Mouse (Mus musculus) cerebellum, adult 18-20 months (tissue): ENCODE results near the gene Cyth2.

Experiments used
- DNase-seq, 2 experiments: peaks; one replicate each; pipeline ENCODE4 v3.0.0; 2021

The Cyth2 gene

GRCm38 (mm10) chr7:45812921-45813320 is 1.5 kb downstream of the Cyth2 start:
- peak in 1 of 2 experiments; percentile 16 for DNase-seq

GRCm38 (mm10) chr7:45809276-45810075 is 4.9 kb downstream of the Cyth2 start:
- DNase-seq: peak; percentile 38 to 44

- DNase-seq: no peak
These were observed 5.9 kb downstream of the Cyth2 start for GRCm38 (mm10) chr7:45808471-45808870.

GRCm38 (mm10) chr7:45805941-45806340 is 8.4 kb downstream of the Cyth2 start:
- no peak for DNase-seq

GRCm38 (mm10) chr7:45802551-45802950 is 11.8 kb downstream of the Cyth2 start:
- DNase-seq: no peak

- peak; percentile 91 to 96 for DNase-seq
These were observed 13.0 kb downstream of the Cyth2 start for GRCm38 (mm10) chr7:45801348-45801747.

- peak in 1 of 2 experiments; percentile 23 for DNase-seq
These were observed 13.7 kb downstream of the Cyth2 start for GRCm38 (mm10) chr7:45800546-45801204.

GRCm38 (mm10) chr7:45800001-45800400 is 14.4 kb downstream of the Cyth2 start:
- no peak for DNase-seq

- DNase-seq: peak in 1 of 2 experiments; percentile 9
These were observed 15.4 kb downstream of the Cyth2 start for GRCm38 (mm10) chr7:45798931-45799330.

- DNase-seq: peak; percentile 41 to 45
These were observed 15.9 kb downstream of the Cyth2 start for GRCm38 (mm10) chr7:45798511-45798836.

- DNase-seq: peak in 1 of 2 experiments; percentile 22
These were observed 16.5 kb downstream of the Cyth2 start for GRCm38 (mm10) chr7:45797661-45798510.

GRCm38 (mm10) chr7:45796950-45797349 is 17.4 kb downstream of the Cyth2 start:
- DNase-seq: no peak

- DNase-seq: peak in 1 of 2 experiments; percentile 25
These were observed 19.4 kb downstream of the Cyth2 start for GRCm38 (mm10) chr7:45794971-45795370.

GRCm38 (mm10) chr7:45793969-45794585 is 20.3 kb downstream of the Cyth2 start:
- DNase-seq: peak in 1 of 2 experiments; percentile 12

GRCm38 (mm10) chr7:45793240-45793639 is 21.1 kb downstream of the Cyth2 start:
- peak in 1 of 2 experiments; percentile 9 for DNase-seq

GRCm38 (mm10) chr7:45791756-45792490 is 22.5 kb downstream of the Cyth2 start:
- DNase-seq: peak in 1 of 2 experiments; percentile 5

GRCm38 (mm10) chr7:45790721-45791120 is 23.7 kb downstream of the Cyth2 start:
- peak in 1 of 2 experiments; percentile 4 for DNase-seq

GRCm38 (mm10) chr7:45787642-45788041 is 26.7 kb downstream of the Cyth2 start:
- DNase-seq: peak in 1 of 2 experiments; percentile 27

GRCm38 (mm10) chr7:45786661-45787413 is 27.5 kb downstream of the Cyth2 start:
- peak; percentile 69 to 82 for DNase-seq

GRCm38 (mm10) chr7:45786136-45786578 is 28.2 kb downstream of the Cyth2 start:
- peak; percentile 73 to 84 for DNase-seq
